Mouse (Mus musculus) heart, postnatal 4 days (tissue): ENCODE results near the gene Syngap1. TPM values are rescaled to one million over a fixed set of nuclear protein-coding genes. Genes with fewer than 3 reads are reported as not detected.
A peak's percentile ranks its signal among the peaks of the same experiment; 100 is the strongest.

ENCODE experiments used
- DNase-seq: peaks from one replicate; pipeline ENCODE4 v3.0.0; 2021
- microRNA-seq, 2 experiments: library from miRNA; unstranded; fragments of <30 nt; microRNA quantifications; one replicate each; pipeline ENCODE4 v1.2.0; 2021 to 2022
- total RNA-seq, 2 experiments: library from RNA; stranded (reverse); gene quantifications; 2 replicates each; pipeline ENCODE4 v1.2.3; 2021

The Syngap1 gene
- total RNA-seq, 2 experiments from 2014 or later = 12.6 to 13.4 TPM

- DNase-seq = no peak
These were observed 54.5 kb downstream of the Syngap1 start for GRCm38 (mm10) chr17:26995562-26995961.

DNA sequence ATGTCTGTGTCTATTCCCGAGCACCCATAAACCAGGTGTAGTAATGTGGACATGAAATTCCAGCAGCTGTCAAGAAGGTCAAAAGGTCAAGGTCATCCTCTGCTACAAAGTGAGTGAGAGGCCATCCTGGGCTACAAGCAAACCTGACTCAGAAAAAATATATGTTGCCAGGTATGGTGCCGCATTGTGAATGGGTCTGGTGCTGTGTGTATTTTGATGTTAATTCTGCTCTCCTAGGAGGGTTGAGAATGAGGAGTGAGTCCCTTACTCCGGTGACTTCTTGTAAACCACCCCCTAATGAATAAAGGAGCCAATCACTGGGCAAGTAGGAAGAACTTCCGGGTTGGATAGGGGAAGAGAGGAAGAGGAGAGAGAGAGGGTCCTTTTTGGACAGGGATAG is 56.6 kb downstream of the Syngap1 start:
- DNase-seq = no peak

DNA sequence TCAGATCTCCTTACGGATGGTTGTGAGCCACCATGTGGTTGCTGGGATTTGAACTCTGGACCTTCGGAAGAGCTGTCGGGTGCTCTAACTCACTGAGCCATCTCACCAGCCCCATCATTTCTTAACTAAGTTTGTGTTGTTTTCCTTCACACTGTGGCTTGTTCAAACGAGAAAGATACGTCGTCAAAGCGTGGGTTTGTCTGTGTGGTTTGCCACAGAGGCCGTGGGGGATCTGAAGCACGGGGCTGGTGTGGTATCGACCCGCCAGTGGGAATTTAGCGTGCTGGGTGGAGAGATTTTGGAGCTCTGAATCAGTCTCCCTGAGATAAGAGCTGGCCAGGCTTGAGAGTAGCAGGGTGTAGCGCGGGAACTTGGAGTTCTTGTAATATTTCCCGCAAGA is 57.2 kb downstream of the Syngap1 start:
- no peak for DNase-seq

DNA sequence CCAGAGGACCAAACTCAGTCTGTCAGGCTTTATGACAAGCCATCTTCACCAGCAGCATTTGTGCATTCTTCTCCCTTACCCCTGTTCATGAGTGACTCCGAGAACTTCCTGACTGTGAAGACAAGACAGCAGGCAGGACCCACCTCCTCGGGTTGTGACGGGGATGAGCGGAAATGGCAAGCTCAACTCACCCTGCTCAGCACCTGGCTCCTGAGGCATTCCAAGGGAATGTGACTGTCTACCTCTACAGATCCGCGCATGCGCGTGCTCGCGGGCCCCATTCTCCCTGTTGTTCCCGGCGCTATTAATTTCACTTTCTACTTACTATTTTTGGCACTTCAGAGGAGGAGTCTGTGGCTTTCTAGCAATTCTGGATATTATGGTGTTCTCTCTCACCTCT is 58.9 kb downstream of the Syngap1 start:
- peak; percentile 14 for DNase-seq

DNA sequence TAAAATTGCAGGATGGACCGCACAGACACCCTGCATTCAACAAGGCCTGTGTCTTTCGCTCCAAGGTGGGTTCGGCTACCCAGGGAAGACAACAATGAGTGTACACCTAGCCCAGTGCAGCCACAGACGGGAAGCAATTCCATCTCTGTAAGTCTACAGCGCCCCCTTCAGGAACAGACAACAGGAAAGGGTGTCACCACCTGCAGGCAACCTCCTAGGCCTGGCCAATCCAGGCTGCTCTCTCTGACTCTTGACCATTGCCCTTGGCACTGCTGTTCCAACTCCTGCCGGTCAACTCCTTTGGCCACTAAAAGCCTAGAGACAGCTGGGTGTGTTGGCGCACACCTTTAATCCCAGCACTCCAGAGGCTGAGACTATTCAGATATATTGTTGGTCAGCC is 60.1 kb downstream of the Syngap1 start:
- DNase-seq = peak; percentile 46

DNA sequence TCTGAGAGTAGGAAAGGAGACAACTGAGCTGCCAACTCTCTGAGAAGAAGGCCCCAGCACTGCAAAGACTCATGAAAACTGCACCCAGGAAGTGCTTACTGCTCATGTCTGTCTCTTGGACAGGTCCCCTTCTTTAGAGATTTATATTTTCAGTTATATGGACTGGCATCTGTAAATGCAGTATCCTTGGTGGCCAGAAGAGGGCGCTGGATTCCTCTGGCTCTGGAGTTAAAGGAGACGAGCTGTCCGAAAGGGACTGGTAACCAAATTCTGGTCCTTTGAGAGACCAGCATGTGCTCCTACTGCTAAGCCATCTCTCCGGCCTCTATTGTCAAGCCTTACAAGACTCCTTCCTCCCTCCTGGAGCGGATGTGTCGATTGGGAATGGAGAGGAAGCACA is 60.8 kb downstream of the Syngap1 start:
- no peak for DNase-seq

DNA sequence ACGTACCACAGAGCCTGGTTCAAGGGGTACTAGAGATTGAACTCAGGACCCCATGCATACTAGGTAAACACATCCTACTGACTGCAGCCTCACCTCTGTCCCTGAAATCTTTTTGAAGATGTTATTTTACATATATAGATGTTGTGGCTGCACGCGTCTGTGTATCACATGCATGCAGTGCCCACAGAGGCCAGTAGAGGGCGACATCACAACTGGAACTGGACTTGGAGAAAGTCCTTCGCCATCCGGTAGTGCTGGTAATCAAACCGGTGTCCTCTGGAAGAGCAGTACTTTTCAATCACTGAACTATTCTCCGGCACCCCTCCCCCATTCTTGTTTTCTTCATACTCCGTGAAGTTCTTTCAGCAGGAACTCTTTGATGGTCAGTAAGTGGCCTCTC is 63.4 kb downstream of the Syngap1 start:
- DNase-seq = peak; percentile 79

- no peak for DNase-seq
These were observed 63.9 kb downstream of the Syngap1 start for GRCm38 (mm10) chr17:27004903-27005485.

DNA sequence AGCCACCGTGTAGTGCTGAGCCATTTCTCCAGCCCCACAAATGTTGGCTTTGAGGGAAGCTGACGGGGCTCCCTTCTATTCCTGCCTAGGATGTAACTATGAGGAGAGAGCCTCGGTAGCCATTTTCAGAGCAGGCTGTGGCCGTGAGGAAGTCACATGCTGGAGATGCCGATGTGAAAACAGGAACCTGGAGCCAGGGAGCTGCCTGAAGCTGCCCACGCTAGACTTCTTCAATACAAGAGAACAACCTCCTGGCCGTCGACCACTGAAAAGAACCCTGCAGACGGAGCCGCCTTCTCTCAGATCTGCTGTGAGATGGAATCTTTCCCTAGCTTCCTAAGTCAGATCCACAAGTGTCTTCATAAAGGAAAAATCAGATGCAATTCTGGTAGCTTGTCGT is 64.6 kb downstream of the Syngap1 start:
- no peak for DNase-seq

GRCm38 (mm10) chr17:27008277-27008676 is 67.2 kb downstream of the Syngap1 start:
- no peak for DNase-seq

DNA sequence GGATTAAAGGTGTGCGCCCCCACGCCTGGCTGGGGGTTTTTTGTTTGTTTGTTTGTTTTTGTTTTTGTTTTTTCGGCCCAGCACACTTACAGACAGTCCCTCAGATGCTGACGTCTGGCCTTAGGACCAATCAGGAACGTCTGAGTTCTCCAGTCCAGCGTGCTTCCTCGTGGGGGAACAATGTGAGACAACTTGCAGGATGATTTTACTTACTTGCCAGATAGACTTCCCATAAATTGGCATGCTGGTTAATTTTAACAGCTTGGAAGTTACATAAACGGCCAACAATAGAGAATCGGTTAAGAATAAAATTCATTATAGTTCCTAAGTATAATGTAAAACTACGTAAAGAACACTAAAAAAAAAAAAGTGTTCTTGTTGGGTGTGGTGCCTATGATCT is 70.1 kb downstream of the Syngap1 start:
- DNase-seq = no peak

DNA sequence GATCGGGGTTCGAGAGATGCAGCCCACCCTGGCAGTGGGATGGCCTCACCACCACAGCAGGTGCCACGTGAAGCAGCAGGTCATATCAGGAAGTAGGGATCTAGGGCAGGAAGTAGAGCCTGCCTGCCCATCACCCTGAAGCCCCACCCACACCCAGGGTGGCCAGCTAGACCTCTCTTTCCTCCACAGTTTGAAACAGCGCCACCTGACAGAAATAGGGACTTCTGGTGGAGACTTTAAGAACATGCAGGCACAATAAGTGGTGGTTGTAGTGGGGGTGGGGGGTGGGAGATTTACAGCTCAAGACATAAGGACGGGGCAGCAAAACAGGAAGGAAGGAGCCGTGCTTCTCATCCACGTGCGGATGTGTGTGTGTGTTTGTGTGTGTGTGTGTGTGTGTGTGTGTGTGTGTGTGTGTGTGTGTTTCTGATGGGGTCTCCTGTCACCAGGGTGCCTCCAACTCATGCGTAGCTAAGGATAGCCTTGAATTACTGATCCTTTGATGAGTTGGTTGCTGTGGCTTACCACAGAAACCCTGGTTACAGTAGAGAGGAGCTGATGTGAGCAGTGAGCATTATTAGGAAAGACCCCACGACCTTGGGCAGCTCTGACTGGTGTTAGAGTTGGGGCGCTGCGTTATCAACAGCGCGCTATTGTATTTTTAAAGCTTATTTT is 71.1 kb downstream of the Syngap1 start:
- no peak for DNase-seq

DNA sequence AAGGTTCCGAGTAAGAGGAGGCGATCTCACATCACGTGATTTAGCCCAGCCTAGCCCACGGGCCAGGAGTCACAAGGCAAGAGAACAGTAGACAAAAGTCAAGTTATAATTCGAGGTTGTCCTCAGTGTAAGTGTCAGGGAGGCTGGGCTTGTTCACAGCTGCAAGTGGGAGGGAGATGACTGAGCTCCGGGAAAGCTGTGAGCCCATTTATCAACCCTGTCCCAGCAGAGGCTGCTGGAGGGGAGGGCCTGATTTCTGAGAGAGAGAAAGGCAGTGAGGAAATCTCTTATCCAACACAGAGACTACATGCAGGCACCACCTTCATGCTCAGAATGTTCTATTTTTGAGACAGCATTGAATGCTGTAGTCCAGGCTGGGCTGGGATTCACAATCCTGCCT is 71.9 kb downstream of the Syngap1 start:
- DNase-seq = no peak

- peak; percentile 91 for DNase-seq
These were observed 76.8 kb downstream of the Syngap1 start for GRCm38 (mm10) chr17:27017564-27018499.

DNA sequence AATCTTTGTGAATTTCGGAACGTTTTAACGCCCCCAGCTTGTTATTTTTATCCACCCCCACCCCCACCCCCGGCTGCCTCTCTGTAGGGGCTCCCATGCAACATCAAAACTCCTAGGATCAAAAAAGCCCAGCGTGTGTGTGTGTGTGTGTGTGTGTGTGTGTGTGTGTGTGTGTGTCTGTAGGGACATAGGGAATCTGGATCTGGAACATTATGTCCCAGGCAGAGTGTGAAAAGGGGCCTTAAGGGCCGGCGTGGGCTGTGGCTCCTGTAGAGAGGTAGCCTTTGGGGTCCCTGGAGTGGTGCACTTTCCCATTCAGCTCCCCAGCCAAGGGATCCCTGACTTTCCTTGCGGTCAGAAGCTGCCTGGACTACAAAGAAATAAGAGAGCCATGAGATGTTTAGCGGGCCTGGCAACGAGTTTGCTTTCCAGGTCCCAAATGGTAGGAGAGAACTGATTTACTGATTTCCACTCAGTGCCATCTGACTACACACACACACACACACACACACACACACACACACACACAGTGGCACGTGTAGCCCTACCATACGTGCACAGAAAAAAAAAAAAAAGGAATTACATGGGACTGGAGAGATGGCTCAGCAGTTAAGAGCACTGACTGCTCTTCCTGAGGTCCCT is 77.6 kb downstream of the Syngap1 start:
- no peak for DNase-seq

DNA sequence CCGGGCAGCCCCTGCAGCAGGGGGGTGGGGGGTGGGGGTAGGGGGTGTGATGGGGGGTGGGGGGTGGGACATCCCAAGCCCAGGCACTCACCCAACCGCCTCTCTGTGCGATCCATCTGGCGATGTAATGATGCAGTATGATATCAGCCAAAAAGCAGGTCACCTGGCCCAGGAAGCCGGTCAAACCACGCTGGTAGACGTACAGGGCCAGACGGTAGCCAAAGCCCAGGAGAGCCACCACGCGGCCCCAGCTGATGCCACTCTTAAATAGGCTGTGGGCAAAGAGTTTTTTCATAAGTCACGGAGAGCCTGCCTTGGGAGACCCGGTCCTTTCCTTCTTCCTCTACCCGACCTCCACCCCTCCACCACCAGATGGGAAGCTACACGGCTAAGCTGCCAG is 80.0 kb downstream of the Syngap1 start:
- DNase-seq = no peak

GRCm38 (mm10) chr17:27021736-27022135 is 80.7 kb downstream of the Syngap1 start:
- DNase-seq = no peak

Small RNA genes within 50 kb of the gene (microRNA-seq; reads per million reads assigned to microRNA genes)
- gene Gm27775 (0 reads per million in 2 experiments), gene Mir3083 (0.20 to 0.35 reads per million in 2 experiments), gene Mir6968 (2.4 to 2.7 reads per million in 2 experiments)

Other genes with a start within 250 kb of the Syngap1 start
- gene Crebrf, start 225.6 kb upstream of the Syngap1 start, total RNA-seq = 10 to 100 TPM; 17.5 to 20.8 TPM
- 10 to 100 TPM; 41.4 to 43.0 TPM for gene Bnip1, start 160.2 kb upstream of the Syngap1 start, total RNA-seq
- gene Nkx2-5, start 96.2 kb upstream of the Syngap1 start, total RNA-seq = 100 to 1,000 TPM; 123 to 128 TPM
- 10 to 100 TPM; 15.0 to 15.2 TPM for gene Kifc5b, start 24.2 kb upstream of the Syngap1 start, total RNA-seq
- gene Phf1, start 8.2 kb upstream of the Syngap1 start, total RNA-seq = 1 to 10 TPM; 9.9 to 10.0 TPM
- gene Cuta, start 1.7 kb upstream of the Syngap1 start, total RNA-seq = 100 to 1,000 TPM in 1 of 2 experiments, 10 to 100 TPM in 1; 97.2 to 106 TPM
- 1 to 10 TPM; 3.9 to 5.5 TPM for gene Zbtb9, start 31.9 kb downstream of the Syngap1 start, total RNA-seq
- 10 to 100 TPM; 46.8 to 52.4 TPM for gene Bak1, start 87.8 kb downstream of the Syngap1 start, total RNA-seq
- gene Itpr3, start 116.1 kb downstream of the Syngap1 start, total RNA-seq = 1 to 10 TPM; 7.5 to 8.2 TPM
- 100 to 1,000 TPM; 256 to 274 TPM for gene Uqcc2, start 192.7 kb downstream of the Syngap1 start, total RNA-seq
- gene Ip6k3, start 226.5 kb downstream of the Syngap1 start, total RNA-seq = 1 to 10 TPM; 3.6 to 4.0 TPM